Mouse (Mus musculus) spleen, adult 2 months (tissue): Measurements from ENCODE around the gene Atf6b.

ENCODE experiments used
- CTCF ChIP-seq: fragments of 200-500 bp; IDR thresholded peaks from 2 replicates; pipeline ENCODE4 v1.5.1; 2011; ENCODE audit warnings: mild to moderate bottlenecking, inconsistent platforms; ENCODE audit not compliant: insufficient read depth, insufficient read length, insufficient replicate concordance; ENCODE audit errors: extremely low read depth
- POLR2A ChIP-seq: fragments of 200-500 bp; IDR thresholded peaks from 2 replicates; pipeline ENCODE4 v1.6.1; 2011; ENCODE audit warnings: low read depth, low read length, inconsistent platforms

DNA sequence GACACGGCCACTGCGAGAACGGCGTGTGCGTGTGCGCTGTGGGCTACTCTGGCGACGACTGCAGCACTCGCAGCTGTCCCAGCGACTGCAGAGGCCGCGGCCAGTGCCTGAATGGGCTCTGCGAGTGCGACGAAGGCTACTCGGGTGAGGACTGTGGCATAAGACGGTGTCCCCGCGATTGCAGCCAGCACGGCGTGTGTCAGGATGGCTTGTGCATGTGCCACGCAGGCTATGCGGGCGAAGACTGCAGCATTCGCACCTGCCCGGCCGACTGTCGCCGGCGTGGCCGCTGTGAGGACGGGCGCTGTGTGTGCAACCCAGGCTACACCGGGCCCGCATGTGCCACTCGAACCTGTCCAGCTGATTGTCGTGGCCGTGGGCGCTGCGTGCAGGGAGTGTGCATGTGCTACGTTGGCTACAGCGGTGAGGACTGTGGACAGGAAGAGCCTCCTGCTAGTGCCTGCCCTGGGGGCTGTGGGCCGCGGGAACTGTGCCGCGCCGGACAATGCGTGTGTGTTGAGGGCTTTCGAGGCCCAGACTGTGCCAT is 25.4 kb downstream of the Atf6b start:
- no peak for TF ChIP-seq CTCF
- no peak for TF ChIP-seq POLR2A
